Mouse (Mus musculus): ENCODE data around the gene Srgn. TPM values are rescaled to one million over a fixed set of nuclear protein-coding genes. Genes with fewer than 3 reads are reported as not detected.
"Not testable (repeated sequence)": the region's sequence is repeated elsewhere in the genome, so short reads cannot be mapped to it uniquely, and the experiment has no call there.

Srgn gene
- total RNA-seq, 4 experiments from 2014 or later = 49.9 to 64.0 (median 50.9) TPM

DNA sequence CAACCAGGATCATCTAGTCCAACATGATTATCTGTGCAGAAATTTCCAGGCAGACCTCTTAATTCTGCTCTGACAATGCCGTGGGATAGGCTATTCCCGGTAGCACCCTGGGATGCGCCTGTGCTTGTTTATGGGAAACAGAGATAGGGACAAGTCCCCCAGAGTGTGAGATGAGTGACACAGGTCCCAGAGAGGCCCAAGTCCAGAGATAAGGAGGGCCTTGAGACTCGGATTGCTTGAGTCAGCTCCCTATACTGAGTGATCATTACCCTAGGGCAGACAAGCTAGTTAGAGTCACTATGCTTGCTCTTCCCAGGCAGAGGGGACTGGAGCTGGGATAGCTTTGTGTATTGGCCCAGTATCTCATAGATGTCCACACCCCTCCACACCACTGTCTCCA, 5.5 kb downstream of the Srgn start:
- DNase-seq = no peak

DNA sequence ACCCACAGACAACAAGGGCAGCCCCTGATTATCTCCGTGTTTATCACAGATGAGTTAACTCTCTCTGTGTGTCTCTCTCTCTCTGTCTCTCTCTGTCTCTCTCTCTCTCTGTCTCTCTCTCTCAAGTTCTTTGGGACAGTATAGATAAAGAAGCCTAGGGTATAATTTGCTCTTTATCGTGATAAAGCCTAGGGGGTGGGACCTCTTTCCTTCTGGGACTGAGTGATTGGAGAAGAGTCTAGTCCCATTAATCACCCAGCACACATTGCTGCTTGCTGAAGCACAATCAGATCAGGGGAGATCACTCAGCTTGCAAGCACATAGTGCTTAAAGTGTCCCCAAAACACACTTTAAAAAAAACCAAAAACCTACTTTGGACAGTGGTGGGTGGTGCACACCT, 6.3 kb downstream of the Srgn start:
- DNase-seq = no peak

DNA sequence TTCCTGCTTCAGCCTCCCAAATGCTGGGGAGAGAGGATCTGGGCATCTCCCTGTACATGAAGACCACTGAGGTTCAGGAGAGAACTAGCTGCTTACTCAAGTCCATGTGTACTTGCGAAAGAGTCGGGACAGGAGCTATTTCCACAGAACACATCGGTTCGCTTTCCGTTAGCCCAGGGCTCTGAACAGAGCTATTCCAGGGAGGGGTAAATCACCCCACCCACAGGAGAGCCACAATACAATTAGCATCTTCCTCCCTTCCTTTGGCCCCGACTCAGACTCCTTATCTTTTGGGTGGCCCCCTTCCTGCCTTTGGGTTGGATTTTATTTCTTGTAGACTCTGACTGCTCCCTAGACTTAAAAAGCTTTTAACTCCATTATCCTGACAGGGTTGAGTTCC, 9.7 kb downstream of the Srgn start:
- no peak for DNase-seq

DNA sequence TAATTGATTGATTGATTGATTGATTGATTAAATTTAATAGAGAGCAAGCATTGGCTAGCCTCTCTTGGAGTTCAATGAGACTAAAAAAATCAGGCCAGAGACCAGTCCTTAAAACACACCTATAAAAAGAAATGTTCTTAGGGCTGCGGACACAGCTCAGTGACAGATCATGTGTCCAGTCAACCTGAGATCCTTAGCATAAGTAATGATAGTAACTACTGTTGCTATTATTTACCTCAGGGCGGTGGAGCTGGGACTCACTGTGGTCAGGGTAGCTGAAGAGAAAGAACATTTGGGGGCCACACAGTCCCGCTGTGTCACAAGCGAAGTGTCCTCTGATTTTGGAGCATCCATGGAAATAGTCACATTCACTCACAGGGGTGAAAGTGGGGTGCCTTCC, 14.4 kb downstream of the Srgn start:
- DNase-seq = no peak

DNA sequence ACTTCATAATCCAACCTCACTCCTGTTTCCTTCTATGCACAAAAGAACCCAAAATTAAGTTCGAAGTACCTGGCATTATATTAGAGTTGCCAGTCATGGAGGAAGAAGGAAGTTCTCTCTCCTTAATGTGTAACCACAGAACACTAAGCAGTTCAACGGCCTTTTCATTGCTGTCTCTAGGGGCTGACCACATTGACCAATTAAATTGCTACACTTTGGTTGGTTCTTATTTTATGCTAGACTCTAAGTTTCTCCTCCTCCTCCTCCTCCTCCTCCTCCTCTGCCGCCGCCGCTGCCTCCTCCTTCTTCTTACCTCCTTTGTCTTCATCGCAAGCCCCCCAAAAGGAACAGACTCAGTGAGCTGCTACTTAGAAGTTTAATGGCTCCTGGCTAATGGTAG, 15.7 kb downstream of the Srgn start:
- no peak for DNase-seq

DNA sequence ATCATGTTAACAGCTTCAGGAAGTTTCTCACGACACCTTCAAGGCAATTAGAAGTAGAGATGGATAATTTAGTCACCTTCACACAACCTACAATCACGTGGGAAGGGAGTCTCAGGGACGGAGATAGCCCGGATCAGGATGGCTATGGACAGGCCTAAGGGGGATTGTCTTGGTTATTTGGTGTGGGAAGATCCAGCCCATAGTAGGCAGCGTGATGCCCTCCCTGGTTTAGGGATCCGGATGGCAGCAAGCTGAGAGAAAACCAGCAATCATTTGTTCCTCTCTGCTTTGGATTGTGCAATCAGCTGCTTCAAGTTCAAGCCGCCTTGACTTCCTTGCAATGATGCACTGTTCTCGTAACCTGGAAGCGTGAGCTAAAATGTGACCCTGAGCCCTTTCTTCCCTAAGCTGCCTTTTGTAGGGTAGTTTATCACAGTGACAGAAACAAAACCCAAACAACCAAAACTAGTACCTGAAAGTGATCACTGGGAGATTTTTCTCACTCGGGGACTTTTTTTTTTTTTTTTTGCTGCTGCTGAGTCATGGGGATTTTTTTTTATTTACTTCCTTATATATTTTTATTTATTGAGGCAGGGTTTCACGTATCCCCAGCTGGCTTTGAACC, 18.1 kb downstream of the Srgn start:
- no peak for DNase-seq

DNA sequence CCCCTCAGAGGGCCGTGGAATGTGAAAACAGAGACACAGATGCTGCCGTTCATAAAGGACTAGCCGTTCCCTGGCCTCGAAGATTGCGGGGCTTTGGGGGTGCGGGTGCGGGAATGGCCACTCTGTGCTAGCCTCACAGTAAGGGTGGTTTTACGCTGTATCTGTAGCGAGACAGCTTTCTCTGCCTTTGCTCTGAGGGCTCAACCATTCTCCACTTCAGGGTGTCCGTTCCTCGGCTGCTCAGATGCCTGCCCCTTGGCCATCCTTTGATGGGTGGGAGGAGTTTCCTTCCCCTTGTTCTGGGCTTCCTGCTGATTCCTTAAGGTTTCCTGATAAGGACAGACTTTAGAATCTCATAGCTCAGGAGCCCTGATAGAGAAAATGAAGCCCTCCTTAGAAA, 18.8 kb downstream of the Srgn start:
- no peak for DNase-seq

DNA sequence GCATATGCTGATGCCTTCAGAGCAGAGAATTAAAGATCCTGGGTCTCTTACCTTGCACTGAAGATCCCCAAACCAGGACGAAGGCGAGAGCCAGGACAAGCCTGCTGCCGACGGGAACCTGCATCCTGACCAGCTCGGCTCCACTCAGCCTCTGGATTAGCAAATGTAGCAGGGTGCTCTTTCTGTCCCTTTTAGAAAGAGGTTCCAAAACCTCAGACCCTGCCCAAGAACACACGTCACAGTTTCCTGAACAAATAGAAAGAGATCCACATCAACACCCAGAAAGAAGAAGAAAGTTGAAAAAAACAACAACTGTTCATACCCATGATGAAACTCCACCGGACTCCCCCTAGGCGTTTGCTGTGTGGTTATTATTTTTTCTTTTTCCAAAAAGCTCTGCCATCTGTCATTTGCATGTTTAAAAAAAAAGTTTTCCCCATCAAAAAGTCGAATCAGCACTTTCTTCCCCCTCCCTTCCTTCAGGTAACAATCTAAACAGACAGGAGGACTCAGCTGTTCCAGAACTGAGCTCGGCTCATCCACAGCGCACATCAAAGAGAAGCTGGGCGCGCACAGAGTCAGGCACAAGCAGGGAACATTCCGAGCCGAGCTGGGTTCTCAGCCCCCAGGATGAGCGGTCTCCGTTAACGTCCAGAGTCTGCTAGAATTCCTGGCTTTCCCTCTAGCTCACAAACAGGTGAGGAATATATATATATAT, 19.5 kb downstream of the Srgn start:
- peak; percentile 49 for DNase-seq

DNA sequence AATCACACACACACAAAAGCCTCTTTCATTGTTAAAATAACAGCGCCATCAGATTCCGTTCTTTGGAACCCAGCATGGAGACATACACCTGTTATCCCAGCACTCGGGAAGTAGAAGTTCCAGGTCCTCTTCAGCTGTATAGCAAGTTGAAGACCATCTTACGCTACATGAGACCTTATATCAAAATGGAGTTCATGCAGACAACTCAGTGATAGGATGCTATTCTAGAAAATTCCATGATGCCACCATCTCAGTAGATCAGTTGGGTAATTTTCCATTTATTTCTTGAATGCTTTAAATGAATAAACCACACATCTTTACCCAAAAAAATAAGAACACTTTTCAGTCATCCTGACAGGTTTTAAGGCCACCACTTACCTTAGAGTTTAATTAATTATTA, 20.2 kb downstream of the Srgn start:
- no peak for DNase-seq

DNA sequence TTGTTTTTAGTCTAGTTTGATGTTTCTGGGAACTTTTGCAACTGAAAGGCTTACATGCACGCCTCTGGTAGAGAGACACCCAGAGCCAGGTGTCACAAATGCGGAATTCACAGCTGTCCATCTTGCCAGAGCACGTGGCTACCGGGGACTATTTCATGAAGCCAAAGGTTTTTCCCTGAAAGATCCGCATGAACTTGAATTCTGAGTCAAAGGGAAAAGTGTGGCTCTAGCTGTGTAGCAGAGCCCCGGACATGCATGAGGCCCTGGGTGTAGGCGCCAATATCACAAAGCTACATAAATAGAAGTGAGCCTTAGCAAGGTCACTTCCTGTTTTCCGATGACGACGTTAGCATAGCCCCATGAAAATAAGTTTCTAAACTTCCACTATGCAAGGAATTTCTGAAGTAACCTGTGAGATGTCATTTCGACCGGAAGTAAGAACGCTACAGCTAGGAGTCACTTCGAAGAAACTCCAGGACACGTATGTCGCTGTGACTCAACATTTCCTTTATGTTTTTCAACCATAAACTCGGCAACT, 21.2 kb downstream of the Srgn start:
- no peak for DNase-seq

DNA sequence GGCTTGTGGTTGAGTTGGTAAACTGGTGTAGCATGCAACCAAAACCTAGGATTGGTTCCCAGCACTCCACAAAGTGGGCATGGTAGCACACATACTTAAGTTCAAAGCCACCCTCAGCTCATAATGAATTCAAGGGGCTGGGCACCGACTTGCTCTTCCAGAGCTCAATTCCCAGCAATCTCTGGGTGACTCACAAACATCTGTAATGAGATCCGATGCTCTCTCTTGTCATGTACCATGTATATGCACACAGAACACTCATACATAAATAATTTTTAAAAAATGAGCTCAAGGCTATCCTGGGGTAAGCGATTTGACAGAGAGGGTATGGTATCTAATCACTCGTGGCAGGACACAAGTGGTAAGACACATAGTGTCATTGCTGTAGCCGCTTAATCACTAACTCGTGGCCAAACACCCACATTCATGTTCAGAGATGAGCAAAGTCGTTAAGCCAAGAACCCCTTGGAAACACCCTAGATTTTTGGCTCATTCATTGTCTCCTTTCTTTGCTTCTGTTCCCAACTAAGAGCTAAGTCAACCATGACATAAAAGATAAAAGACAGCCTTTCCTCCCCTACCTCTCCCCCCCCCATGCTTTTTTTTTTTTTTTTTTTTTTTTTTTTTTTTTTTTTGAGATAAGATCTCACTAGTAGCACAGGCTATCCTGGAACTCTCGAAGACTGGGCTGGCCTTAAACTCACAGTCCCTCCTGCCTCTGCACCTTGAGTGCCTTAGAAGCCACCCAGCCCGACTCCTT, 21.8 kb downstream of the Srgn start:
- DNase-seq = no peak

DNA sequence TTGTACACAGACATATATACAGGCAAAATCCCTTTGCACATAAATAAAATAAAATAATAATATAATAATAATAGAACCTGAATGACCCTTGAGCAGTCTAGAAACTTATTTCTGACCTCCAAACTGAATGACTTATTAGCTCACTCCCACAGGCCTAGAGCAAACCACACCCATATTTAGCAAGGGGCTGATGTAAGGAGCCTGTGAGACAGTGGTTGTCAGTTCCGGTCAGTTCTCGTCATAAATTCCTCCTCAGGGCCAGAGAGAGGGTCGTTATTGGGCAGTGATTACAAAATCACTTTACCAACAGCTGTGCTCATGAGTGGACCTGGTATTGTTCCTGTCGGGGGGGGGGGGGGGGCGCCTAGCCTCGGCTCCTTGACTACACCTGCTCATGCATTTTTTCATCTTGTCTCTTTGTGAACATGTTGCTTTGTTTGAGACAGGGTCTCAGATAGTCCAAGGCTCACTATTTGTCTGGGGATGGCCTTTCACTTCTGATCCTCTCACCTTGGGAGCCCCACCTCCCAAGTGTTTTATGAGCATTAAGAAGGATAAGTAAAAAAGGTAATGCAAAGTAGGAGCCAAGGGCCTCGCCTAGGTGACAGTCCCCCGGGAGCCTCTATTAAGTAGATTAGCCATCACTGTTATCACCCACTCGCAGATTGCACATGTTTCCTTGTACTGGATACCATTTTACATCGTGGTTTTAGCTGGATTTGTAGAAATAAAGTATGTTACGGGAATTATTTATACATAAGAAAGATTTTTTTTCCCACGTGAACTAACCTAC, 23.2 kb downstream of the Srgn start:
- DNase-seq = no peak

DNA sequence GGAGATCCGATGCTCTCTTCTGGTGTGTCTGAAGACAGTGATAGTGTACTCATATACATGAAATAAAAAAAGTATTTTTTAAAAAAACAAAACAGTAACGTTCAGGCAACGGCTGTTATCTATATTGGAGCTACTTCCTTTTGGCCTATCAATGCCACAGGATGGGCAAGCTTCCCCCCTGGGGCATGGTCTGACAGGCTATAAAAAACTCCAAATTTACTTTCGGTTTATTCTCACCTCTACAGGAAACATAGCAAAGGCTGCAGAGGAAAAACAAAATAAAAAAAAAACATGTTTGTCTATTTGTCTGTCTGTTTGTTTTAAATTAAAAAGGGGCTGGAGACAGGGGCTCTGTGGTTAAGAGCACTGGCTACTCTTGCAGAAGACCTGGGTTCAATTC, 23.9 kb downstream of the Srgn start:
- DNase-seq = no peak

DNA sequence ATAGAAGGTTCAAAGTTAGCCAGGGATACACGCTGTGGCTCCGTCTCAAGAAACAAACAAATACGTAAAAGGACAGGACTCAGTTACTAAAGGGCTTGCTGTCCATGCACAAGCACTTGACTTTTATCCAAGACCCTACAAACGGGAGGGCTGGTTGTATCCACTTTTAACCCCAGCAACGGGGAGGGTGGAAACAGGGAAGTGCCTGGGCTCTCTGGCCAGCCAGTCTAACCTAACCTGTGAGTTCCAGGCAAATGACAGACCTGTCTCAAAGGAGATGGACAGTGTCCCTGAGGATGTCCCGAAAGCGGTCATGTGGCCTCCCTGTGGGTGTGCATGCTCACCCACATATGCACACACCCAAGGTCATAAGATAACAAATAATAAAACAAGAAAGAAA, 25.3 kb downstream of the Srgn start:
- DNase-seq = no peak

DNA sequence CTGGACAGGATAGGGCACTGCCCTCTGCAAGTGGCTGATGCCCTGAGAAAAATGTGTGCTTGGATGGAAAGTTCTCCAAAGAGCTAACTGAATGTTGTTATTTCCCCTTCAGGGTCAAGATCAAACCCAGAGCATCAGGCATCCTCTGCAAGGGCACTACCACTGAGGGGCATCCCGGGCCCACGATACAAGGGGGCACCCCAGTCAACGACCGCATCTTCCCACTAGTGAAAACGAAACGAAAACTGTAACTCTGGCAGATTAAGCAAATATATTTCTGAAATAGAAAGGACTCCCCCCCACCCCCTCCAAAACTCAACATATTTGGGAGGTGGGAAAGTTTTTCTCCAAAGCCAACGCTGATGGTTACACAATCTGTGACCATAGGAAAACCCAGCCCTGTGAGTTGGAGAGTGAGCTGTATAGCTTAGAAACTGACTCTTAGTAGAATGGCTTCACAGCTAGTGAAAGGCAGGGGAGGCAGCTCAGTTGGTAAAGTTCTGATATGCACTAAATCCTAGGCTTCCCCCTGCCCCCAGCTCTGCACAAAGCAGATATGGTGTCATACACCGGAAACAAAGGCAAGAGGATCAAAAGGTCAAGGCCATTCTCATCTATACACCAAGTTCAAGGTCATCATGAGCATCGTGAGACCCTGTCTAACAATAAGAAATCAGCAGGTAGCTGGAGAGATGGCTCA, 26.2 kb downstream of the Srgn start:
- DNase-seq = no peak

DNA sequence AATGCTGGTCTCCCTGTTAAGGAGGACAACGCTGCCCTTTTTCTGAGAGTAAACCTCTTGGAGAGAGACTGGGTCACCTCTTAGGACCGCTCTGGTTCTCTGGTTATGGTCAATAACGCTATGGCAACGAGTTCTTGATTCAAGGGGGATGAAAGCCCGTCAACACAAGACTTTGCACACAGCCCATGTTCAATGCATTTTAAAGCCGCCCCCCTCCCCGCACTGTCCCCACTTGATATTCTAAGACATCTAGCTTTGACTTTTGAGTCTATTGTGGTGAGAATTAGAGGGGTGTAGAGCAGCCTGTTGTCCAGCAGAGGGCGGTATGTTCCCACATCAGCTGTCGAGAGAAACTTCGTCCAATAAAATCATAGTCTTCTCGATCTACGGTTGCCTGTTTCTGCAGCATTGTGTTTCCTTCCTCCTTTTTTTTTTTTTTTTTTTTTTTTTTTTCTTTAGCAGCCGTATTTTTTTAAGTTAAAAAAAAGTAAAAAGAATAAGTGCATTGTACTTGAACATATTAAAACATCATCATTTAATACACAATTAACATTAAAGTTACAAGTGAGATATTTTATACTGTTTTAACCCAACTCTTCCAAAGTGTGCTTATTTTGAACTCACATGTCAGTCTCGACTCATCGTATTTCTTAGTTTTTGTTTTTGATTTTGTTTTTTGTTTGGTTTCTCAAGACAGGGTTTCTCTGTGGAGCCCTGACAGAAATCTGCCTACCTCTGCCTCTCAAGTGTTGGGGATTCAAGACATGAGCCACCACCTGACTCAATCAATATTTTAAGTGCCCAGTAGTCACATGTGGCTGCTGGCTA, 26.9 kb downstream of the Srgn start:
- peak; percentile 39 for DNase-seq

DNA sequence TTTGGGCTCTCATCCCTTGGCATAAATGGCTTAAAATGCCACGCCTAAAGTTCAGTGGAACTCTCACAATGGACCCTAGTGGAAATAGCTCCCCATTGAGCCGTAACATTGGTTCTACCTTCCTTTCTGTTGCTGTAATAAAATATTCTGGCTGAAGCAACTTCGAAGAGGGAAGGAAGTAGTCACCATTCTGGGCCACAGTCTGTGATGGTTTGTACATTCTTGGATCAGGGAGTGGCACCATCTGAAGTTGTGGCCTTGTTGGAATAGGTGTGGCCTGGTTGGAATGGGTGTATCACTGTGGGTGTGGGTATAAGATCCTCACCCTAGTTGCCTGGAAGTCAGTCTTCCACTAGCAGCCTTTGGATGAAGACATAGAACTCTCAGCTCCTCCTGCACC, 35.6 kb downstream of the Srgn start:
- not testable (repeated sequence) for DNase-seq

DNA sequence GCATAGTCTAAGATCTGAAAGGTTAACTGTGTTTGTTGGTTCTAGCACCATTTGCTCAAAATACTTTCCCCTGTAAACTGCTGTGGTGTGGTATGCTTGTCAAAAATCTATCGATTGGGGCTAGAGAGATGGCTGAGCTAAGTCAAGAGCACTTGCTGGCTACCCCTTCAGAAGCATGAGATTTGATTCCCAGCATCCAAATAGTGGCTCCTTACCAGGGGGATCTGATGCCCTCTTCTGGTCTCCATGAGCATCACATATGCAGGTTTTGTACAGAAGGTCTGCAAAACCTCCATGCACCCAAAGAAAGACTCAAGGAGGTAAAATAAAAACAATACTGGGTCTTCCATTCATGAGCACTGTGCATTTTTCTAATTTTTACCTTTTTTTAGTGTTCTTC, 39.0 kb downstream of the Srgn start:
- DNase-seq = peak; percentile 36

DNA sequence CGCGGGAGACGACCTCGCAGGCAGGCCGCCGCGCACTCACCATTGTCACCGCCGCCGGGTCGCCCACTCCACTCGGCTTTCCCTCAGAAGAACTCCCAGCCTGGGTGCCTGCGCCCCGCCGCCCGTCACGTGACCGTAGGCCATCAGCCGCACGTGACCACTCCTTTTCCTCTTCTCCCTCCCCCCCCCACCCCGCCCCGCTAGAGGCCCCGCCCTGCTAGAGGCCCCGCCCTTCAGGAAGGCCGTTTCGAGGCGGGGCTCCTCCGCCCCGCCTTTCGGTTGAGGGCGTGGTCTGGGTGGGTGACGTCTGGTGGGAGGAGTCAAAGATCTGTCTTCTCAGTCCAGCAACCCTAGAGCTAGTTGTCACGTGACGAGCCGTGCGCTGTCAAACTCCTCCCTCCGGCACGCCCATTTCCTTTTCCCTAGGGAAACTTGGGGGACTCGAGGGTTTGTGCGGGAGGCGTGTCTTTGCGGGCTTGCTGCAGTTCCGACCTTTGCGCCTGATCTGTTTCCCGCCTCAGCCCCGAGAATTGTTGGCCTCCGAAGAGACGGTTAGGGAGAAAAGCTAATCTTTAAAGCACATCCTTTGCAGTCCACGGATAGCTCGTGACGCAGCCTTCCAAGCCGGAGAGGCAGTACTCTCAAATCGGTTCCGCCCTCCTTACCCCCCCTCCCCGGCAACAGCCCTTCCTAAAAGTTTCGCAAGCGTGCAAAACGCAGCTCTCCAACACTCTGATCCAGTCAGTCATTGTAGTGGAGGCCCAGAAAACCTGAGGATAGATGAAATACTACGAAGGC, 40.4 kb downstream of the Srgn start, which contains the start of gene Vps26a:
TSS of gene Vps26a (minus strand) at position 188 of the 798 bp plus-strand sequence.
- peak; percentile 100 for DNase-seq

All from adrenal gland, adult 8-10 months (tissue).